Mouse (Mus musculus) CD4-positive naive resting alpha-beta T cell, adult 76 days (primary cell): Measurements from ENCODE around the gene Esp36. TPM values are rescaled to one million over a fixed set of nuclear protein-coding genes. Genes with fewer than 3 reads are reported as not detected.

ENCODE experiments used
- total RNA-seq: library from RNA; stranded (reverse); gene quantifications from one replicate; pipeline ENCODE4 v1.2.4, GENCODE M21; 2023

Esp36 gene
- total RNA-seq, result not detected

DNA sequence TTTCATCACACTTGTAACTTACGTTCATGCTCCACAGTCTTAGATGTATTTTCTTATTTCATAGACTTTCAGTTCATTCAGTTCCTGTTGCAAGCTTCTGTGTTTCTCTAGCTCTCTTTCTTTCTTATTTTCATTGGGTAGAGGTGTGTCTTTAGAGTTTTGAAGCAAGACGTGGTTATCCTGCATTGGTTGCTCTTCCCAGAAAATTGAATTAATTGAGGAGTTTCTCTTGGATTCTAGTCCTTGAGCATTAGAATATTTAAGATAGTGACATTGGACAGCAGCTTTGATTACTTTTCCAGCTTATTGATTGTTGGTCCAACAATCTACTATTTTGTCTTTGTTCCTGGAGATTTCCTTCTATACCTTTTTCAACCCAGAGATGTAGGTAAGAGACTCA, at the start of gene Esp36:
TSS of gene Esp36 (minus strand) at position 101 of the 400 bp plus-strand sequence.

Other genes starting within 250 kb of the Esp36 start
- gene Olfr134, start 248.8 kb downstream of the Esp36 start, total RNA-seq, result not detected
- gene Olfr135, start 215.8 kb downstream of the Esp36 start, total RNA-seq, result not detected
- not detected for gene Olfr138, start 159.2 kb downstream of the Esp36 start, total RNA-seq
- not detected for gene Olfr137, start 112.6 kb downstream of the Esp36 start, total RNA-seq
- gene Olfr136, start 90.4 kb downstream of the Esp36 start, total RNA-seq, result not detected
- not detected for gene Esp34, start 134.0 kb upstream of the Esp36 start, total RNA-seq
- not detected for gene Esp31, start 219.3 kb upstream of the Esp36 start, total RNA-seq